Mouse (Mus musculus): Measurements from ENCODE around the gene Rfx4.

DNA sequence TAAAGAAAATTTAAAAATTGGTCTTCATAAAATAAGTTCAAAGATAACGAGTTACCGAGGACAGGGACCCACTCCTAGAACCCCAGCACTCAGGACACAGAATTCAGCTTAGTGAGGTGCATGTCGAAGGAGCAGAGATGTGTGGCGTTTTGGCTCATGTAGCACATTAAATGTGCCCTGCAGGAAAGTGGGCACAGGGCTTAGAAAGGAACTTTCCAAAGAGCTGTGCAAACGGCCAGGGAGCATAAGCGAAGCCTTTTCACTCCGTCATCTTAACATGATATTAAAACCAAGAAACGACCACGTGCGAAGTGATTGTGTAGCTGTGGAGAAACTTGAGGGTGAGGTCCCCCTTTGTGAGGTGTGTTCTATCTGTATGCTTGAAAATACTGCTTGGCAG is 198.4 kb downstream of the Rfx4 start:
- TF ChIP-seq CTCF (IDR thresholded peaks at IDR 0.05; ENCODE audit: borderline replicate concordance, extremely low read depth, insufficient read depth, insufficient read length) (no peak), POLR2A (IDR thresholded peaks at IDR 0.05; ENCODE audit: borderline replicate concordance, extremely low read depth, insufficient read depth, insufficient read length, poor library complexity, severe bottlenecking) (no peak)
